Mouse (Mus musculus): ENCODE data around the gene Cacna1c. TPM values are rescaled to one million over a fixed set of nuclear protein-coding genes. Genes with fewer than 3 reads are reported as not detected.

Cacna1c gene
- total and polyA plus RNA-seq, 2 experiments from 2014 or later, result 4.2 to 43.3 TPM

- Histone ChIP-seq H3K9ac (no peak overlapping the region), H3K4me2 (ENCODE audit: low read depth) (no peak overlapping the region), H3K4me3 (ENCODE audit: low read depth, low read length) (no peak overlapping the region), H3K27me3 (ENCODE audit: insufficient read depth, low read length) (no peaks in the 10 kb centered on the region), H3K9me3 (ENCODE audit: low read length) (no peaks in the 10 kb centered on the region), H3K36me3 (ENCODE audit: insufficient read depth) (no peaks in the 10 kb centered on the region), H3K27ac (ENCODE audit: low read depth, low read length) (0 out of 2 replicates have a peak overlapping the region, but pooled peaks have one; percentile 29), H3K4me1 (ENCODE audit: insufficient read depth) (no peaks in the 10 kb centered on the region)
- WGBS, result 51% methylated on average over 6 of the region's 6 CpGs
- DNase-seq (no peak), ATAC-seq (no peak)
- TF ChIP-seq CTCF (IDR thresholded peaks at IDR 0.05; ENCODE audit: low read depth), result no peak
Observed at GRCm38 (mm10) chr6:118845180-118845579, 351.0 kb downstream of the Cacna1c start.

DNA sequence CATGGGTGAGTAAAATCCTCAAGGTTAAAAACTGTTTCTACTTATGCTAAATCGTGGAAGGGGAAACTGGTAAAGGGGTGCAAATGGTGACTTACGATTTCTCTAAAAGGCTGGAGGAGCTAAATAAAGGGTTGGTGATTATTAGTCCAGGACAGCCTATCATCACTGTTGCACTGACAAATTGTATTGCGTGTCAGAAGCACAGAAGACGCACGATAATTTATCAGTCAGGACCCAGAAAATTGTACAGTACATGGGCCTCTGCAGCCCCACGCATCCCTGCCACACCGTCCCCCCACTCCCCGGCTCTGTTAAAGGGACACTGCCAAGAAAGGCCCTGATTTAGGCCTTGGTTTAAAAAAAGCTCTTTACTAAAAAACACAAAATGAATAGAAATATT lies 352.7 kb downstream of the Cacna1c start:
- Histone ChIP-seq H3K4me3 (ENCODE audit: low read depth, low read length) (no peak overlapping the region), H3K9me3 (ENCODE audit: low read length) (no peaks in the 10 kb centered on the region), H3K4me2 (ENCODE audit: low read depth) (no peak overlapping the region), H3K27ac (ENCODE audit: low read depth, low read length) (0 out of 2 replicates have a peak overlapping the region, but pooled peaks have one; percentile 15), H3K27me3 (ENCODE audit: insufficient read depth, low read length) (no peaks in the 10 kb centered on the region), H3K4me1 (ENCODE audit: insufficient read depth) (no peaks in the 10 kb centered on the region), H3K9ac (no peak overlapping the region), H3K36me3 (ENCODE audit: insufficient read depth) (no peaks in the 10 kb centered on the region)
- no peak for TF ChIP-seq CTCF (IDR thresholded peaks at IDR 0.05; ENCODE audit: low read depth)
- ATAC-seq (no peak), DNase-seq (no peak)
- 70% methylated on average over 8 of the region's 8 CpGs for WGBS

- ATAC-seq (peak; percentile 77), DNase-seq (peak; percentile 57)
- Histone ChIP-seq H3K4me3 (ENCODE audit: low read depth, low read length) (no peak overlapping the region), H3K9me3 (ENCODE audit: low read length) (no peaks in the 10 kb centered on the region), H3K27me3 (ENCODE audit: insufficient read depth, low read length) (no peaks in the 10 kb centered on the region), H3K27ac (ENCODE audit: low read depth, low read length) (peak overlapping the region; percentile 57; the same call in 1 of the 2 replicates), H3K4me1 (ENCODE audit: insufficient read depth) (no peaks in the 10 kb centered on the region), H3K9ac (no peak overlapping the region), H3K4me2 (ENCODE audit: low read depth) (no peak overlapping the region), H3K36me3 (ENCODE audit: insufficient read depth) (no peaks in the 10 kb centered on the region)
- TF ChIP-seq CTCF (IDR thresholded peaks at IDR 0.05; ENCODE audit: low read depth), result no peak
- 39% methylated on average over 2 of the region's 2 CpGs for whole genome bisulfite sequencing
Observed at GRCm38 (mm10) chr6:118841892-118842291, 354.3 kb downstream of the Cacna1c start.

DNA sequence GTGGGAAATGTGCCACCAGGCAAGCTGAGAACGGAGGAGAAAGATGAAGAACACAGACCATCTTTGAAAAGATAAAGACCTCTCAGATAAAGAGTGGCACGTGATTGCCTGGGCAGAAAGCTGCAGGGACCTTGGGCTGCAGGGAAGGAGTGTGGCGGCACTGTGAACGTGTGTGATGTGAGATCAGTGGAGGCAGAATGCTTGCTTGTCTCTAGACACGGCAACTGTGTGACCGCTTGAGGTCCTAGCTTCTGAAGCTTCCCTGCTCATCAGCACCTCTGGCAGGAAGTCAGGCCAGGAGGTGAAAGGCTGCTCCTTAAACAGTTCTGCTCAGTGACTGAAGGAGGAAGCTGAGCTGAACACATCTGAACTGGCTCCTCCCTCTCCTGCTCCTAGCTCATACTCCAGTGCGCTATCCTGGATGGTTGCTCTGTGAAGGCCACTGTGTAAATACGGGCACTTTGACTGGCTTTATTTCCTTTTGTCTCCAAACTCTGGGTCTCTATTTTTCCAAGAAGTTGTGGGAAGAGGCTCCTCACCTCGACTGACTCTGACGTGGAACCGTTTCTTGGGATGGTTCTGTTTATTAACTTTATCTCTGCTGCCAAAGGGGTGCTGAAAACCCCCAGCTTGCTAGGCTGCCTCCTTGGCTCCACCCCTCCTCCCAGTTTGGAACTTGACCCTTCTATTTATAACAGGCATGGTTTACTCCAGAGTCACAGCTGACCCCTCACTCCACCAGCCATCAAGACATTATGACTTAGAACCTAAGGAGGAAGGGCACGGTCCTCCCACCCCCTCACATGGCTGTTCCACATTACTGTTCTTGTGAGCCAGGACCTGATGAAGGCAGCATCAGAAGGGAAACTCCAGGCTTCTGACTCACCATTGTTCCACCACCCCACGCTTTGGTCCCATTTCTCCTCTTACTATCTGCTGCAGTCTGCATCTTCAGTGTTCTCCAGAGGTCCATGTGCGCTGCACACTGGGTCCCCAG lies 357.0 kb downstream of the Cacna1c start:
- no peaks in the 10 kb centered on the region for H3K27me3 ChIP-seq (ENCODE audit: insufficient read depth, low read length)
- DNase-seq, result no peak
- no peaks in the 10 kb centered on the region for H3K36me3 ChIP-seq (ENCODE audit: insufficient read depth)
- H3K9me3 ChIP-seq (ENCODE audit: low read length), result no peaks in the 10 kb centered on the region
- no peak overlapping the region for H3K27ac ChIP-seq (ENCODE audit: low read depth, low read length)
- H3K4me1 ChIP-seq (ENCODE audit: insufficient read depth), result peaks cover 7% of the 10 kb centered on the region; the same call in 1 of the 2 replicates
- ATAC-seq, result no peak
- no peak for TF ChIP-seq CTCF (IDR thresholded peaks at IDR 0.05; ENCODE audit: low read depth)
- no peak overlapping the region for H3K4me3 ChIP-seq (ENCODE audit: low read depth, low read length)
- H3K4me2 ChIP-seq (ENCODE audit: low read depth), result no peak overlapping the region
- no peak overlapping the region for H3K9ac ChIP-seq
- WGBS, result 69% methylated on average over 14 of the region's 14 CpGs

- H3K36me3 ChIP-seq (ENCODE audit: insufficient read depth), result no peaks in the 10 kb centered on the region
- H3K27me3 ChIP-seq (ENCODE audit: insufficient read depth, low read length), result no peaks in the 10 kb centered on the region
- no peak overlapping the region for H3K9ac ChIP-seq
- no peak overlapping the region for H3K4me3 ChIP-seq (ENCODE audit: low read depth, low read length)
- H3K9me3 ChIP-seq (ENCODE audit: low read length), result no peaks in the 10 kb centered on the region
- peaks cover 7% of the 10 kb centered on the region; the same call in 1 of the 2 replicates for H3K4me1 ChIP-seq (ENCODE audit: insufficient read depth)
- ATAC-seq (no peak), DNase-seq (no peak)
- no peak overlapping the region for H3K27ac ChIP-seq (ENCODE audit: low read depth, low read length)
- no peak overlapping the region for H3K4me2 ChIP-seq (ENCODE audit: low read depth)
- TF ChIP-seq CTCF (IDR thresholded peaks at IDR 0.05; ENCODE audit: low read depth), result no peak
- 20% methylated on average over 7 of the region's 7 CpGs for WGBS
Observed at GRCm38 (mm10) chr6:118836693-118837092, 359.5 kb downstream of the Cacna1c start.

DNA sequence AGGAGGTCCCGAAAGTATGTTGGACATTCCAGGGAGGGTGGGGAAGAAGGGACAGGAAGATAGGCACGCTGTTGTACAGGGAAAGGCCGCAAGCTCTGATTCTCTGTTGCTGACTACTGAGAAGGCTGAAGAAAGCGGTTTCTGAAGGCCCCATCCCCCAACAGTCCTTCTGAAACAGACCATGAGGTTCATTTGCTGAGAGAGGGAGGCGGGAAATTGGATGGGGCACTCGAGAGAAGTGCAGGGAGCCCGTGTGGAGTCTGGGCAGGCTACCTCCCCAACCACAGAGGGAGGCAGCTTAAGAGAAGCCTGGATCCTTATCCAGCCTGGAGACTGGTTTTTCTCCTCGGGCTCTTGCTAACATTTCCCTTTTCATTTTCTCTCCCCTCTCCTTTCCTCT lies 362.2 kb downstream of the Cacna1c start:
- H3K4me2 ChIP-seq (ENCODE audit: low read depth), result no peak overlapping the region
- H3K27ac ChIP-seq (ENCODE audit: low read depth, low read length), result no peak overlapping the region
- no peaks in the 10 kb centered on the region for H3K27me3 ChIP-seq (ENCODE audit: insufficient read depth, low read length)
- H3K4me3 ChIP-seq (ENCODE audit: low read depth, low read length), result no peak overlapping the region
- no peak for ATAC-seq
- DNase-seq, result no peak
- no peaks in the 10 kb centered on the region for H3K36me3 ChIP-seq (ENCODE audit: insufficient read depth)
- TF ChIP-seq CTCF (IDR thresholded peaks at IDR 0.05; ENCODE audit: low read depth), result no peak
- 46% methylated on average over 8 of the region's 8 CpGs for whole genome bisulfite sequencing
- no peaks in the 10 kb centered on the region for H3K9me3 ChIP-seq (ENCODE audit: low read length)
- H3K4me1 ChIP-seq (ENCODE audit: insufficient read depth), result peaks cover 7% of the 10 kb centered on the region; the same call in 1 of the 2 replicates
- no peak overlapping the region for H3K9ac ChIP-seq

DNA sequence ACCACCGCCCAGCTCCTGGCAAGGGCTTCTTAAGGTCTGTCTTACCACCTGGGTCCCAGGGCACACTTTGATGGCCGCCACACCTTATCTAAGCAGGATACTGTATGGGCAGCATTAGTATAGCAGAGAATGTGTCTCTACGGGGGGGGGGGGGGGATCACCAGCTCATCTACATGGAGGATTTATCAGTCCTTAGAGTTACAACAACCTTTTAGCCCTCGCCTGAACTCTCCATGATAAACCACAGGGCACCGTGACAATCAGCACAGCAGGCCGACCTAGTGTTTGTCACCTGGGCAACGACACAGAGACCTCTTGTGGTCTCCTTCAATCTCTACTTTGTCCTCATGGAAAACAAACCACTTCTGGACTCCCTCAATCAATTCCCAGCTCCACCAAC lies 363.2 kb downstream of the Cacna1c start:
- Histone ChIP-seq H3K9me3 (ENCODE audit: low read length) (no peaks in the 10 kb centered on the region), H3K27ac (ENCODE audit: low read depth, low read length) (no peak overlapping the region; the same call in 1 of the 2 replicates), H3K4me3 (ENCODE audit: low read depth, low read length) (no peak overlapping the region), H3K4me2 (ENCODE audit: low read depth) (no peak overlapping the region), H3K9ac (no peak overlapping the region), H3K36me3 (ENCODE audit: insufficient read depth) (no peaks in the 10 kb centered on the region), H3K27me3 (ENCODE audit: insufficient read depth, low read length) (no peaks in the 10 kb centered on the region), H3K4me1 (ENCODE audit: insufficient read depth) (peaks cover 7% of the 10 kb centered on the region; the same call in 1 of the 2 replicates)
- no peak for TF ChIP-seq CTCF (IDR thresholded peaks at IDR 0.05; ENCODE audit: low read depth)
- DNase-seq, result no peak
- 87% methylated on average over 6 of the region's 7 CpGs for WGBS
- ATAC-seq, result no peak

All from forebrain, postnatal 0 days (tissue).